Mouse (Mus musculus) heart, postnatal 36 days (tissue): ENCODE results near the gene Ajm1. TPM values are rescaled to one million over a fixed set of nuclear protein-coding genes. Genes with fewer than 3 reads are reported as not detected.

ENCODE experiments used
- DNase-seq, 2 experiments: peaks; one replicate each; pipeline ENCODE4 v3.0.0; 2021 to 2022
- intact Hi-C: fragments of 180-260 bp; cut with DNase I; formaldehyde crosslinking; loops from one replicate; pipeline ENCODE4 v1.15.1; 2025
- total RNA-seq, 2 experiments: library from RNA; stranded (reverse); gene quantifications; 2 replicates each; pipeline ENCODE4 v1.2.3; 2021

The Ajm1 gene
- under 1 TPM; 0.08 TPM for total RNA-seq

DNA sequence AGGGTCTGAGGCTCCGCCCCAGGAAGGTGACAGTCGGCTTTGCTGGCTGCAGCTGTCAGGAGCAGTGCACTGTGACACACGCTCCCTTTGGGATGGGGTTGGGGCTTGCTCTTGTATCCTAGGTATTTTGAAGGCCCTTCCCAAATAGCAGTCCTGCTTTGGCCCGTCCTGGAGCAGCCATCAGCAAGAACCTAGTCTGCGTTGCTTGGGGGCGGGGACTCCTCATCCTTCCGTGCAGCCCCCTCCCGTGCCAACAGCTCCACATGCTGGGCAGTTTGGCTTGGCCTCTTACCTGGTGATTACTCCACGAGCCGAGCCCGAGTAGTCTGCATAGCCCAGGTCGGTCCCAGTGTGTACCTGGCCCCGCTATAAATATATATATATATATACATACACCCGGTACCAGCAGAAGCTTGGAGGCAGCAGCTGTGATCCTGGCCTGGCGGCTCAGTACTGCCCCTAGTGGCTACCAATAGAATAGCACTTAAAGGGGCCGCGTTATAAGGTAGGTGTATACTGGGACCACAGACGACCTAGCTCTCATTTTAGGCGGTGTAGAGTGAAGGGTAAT is at the start of gene Ajm1:
Gene Ajm1 (minus strand): TSS at position 464 of the 571 bp plus-strand sequence.
- peak; percentile 58 to 73 for DNase-seq
- intact Hi-C loops = no loop called here

DNA sequence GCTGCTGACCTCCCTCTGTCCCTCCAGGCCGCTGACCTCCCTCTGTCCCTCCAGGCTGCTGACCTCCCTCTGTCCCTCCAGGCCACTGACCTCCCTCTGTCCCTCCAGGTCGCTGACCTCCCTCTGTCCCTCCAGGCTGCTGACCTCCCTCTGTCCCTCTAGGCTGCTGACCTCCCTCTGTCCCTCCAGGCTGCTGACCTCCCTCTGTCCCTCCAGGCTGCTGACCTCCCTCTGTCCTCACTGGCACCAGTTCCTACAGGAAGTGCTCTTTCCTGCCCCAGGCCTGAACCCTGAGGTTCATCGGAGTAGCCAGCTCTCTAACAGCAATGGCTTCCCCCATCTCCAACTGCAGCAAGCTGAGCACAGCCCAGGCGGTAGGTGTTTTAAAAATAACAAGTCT is 47.2 kb upstream of the Ajm1 start:
- no peak for DNase-seq
- intact Hi-C loops = no loop called here

DNA sequence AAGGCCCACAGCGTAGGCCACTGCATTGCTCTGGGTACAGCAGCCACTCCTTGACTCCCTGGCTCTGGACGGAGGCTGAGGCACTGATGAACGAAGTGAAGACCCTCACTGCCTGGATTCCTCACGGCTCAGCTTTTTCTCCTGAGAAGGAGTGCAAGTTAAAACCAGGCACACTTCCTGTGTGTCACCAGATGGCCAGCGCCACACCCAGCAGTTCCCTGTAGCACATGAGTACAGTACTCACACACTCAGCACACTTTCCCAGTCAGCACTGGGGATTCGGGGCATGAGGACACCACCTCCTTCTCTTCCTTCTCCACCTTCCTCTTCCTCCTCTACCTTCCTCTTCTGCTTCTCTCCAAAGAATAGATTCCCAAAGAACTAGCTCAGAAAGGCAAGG is 46.3 kb upstream of the Ajm1 start, which contains the start of gene Fcna:
Gene Fcna (minus strand): TSS at position 220 of the 400 bp plus-strand sequence.
- no peak for DNase-seq
- intact Hi-C loops = no loop called here

DNA sequence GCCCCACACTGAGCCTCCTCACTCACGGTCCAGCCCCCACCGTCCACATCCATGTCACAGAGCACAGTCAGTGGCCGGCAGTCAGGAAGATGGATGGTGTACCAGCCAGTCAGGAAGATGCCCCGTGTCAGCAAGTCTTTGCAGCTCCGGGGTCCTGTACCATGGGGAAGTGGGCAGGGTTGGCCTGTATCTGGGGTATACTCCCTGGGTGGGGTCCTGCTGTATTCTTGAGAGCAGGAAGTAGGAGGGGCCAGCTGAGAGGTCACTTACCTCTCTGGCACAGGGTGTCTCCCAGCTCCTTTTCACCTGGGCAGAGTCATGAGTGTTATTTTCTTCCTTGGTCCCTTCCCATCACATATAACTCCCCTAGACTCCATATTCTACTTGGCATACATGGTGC is 44.4 kb upstream of the Ajm1 start:
- intact Hi-C loops = no loop called here
- DNase-seq = no peak

DNA sequence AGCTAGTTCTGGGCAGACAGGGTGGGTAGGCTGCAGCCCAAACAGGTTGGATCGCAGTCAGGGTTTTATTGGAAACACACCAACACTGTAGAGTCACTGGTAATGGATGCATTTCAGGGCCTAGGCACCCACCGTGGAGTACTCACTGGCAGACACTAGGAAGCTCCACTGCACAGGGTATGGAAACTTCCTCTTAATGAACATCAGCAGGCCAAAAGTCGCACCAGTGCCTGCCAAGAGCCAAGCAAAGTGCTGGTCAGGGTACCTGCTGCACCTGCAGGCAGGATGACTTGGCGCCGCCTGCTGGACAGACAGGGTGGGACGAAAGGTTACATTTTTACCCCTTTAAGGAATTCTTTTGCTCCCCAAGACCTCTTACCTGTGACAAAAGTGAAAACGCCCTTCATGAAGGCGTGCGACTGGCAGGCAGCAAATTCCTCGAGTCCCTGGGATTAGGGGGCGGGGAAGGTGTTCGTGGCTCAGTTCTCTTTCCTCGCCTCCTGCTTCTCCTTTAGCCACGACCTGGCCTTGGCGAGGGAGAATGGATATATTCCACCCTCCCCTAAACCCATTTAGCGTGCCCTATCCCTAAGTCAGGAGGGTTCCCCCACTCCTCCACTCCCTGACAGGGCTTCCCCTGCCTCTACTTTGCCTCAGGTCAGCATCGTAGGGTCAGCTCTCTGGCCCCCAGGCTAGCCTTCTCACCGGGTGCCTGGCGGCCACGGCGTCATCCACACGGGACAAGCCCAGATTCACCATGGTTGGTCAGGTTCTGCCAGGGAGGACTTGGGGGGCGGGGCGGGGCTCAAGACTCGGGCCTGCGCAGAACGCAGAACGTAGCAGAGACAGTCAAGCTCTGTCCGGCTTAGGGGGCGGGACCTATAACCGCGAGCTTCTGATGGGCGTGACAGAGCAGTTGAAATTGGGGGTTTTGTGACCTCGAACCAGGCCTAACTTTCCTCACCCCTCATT is 40.0 kb upstream of the Ajm1 start, which contains the start of gene Tmem141:
Gene Tmem141 (minus strand): TSS at position 777 of the 972 bp plus-strand sequence.
- peak; percentile 80 to 84 for DNase-seq
- intact Hi-C loops = no loop called here

DNA sequence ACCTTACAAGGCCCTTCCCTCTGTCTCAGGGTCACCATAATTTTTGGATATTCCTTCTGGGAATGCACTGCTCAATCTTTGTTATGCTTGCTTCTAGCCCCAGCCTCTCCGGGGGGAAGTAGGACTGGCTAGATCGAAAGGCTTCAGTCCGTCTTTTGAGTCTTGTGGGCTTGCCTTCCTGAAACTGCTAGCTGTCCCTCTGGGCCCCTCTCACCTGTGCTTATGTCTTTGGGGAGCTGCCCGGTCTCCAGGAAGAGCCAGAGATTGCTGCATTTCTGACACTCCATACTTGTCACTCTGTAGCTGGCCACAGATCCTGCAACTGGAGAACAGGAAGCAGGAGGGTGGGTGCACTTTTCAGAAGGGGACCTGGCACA is 39.3 kb upstream of the Ajm1 start:
- no peak for DNase-seq
- intact Hi-C loops = no loop called here

DNA sequence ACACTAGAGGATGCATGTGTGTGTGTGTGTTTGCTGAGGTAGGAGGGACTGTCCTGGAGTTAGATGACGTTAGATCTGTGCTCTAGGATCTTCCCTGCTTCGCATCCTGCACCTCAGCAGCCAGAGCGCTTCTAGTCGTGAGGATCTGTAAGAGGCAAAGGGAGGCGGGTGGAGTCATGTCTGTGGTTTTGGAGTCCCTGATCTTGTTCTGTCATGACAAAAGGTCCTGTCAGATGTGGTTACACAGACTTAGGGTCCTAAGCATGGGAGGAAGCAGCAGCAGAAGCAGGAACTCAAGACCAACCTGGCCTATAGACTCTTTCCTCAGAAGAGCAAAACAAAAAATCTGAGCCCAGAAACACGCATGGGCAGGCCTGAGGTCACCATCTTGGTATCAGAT is 38.8 kb upstream of the Ajm1 start:
- no peak for DNase-seq
- intact Hi-C loops = no loop called here

DNA sequence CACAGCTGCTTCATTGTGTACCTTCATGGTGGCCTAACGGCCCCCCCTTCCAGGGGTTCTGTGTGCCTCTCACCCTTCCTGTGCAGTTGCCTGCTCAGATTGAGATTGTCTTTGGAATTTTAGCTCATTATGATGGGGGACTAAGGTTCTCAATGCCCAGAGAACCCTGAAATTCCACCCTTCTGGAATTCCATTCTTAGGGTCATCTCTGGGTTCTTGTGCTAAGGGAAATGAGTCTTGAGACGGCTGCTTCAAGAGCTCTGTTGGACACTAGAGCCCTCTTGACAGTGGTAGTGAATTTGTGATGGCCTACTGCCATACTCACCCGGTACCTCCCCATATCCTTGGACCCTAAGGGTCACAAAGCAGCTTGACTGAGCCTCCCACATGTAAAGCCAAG is 36.0 kb upstream of the Ajm1 start, which contains the start of gene Ccdc183:
Gene Ccdc183 (minus strand): TSS at position 101 of the 400 bp plus-strand sequence.
- DNase-seq = no peak
- intact Hi-C loops = no loop called here

DNA sequence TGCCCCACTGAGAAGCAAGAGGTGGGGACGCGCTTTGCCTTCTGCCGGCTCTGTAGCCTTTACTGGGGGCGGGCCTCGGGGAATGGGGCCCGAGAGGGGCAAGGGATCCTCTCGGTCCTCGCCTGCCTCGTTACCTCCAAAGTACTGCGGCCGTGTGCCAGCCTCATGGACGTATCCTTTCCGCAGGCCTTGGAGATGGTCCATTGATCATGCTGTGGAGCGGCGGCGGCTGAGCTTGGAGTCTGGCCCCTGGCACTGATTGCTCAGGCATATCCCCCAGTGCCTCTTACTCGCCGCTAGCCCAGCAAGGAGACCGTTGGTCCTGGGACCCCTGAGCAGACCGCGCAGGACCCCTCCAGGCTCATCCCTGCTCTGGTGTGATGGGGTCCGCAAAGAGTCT is 34.8 kb upstream of the Ajm1 start:
- no peak for DNase-seq
- intact Hi-C loops = no loop called here

DNA sequence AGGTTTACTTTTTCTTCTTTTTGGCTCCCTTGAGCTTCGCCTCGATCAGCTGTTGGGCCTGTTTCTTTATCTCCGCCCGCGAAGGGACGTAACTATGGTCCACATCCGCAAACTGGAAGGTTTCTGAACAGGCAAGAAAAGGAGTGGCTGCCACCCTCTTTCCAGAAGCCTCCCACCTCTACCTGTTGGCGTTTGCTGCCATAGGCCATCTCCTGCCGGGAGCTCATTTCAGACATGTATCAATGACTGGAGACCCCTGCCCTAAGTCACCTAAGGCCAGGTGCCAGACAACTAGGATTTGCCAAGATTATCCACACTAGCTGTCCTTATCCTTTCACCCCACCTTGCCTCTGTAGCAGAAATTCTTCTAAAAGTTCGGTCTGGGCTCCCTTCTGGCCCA is 27.1 kb upstream of the Ajm1 start:
- DNase-seq = no peak
- intact Hi-C loops = no loop called here

DNA sequence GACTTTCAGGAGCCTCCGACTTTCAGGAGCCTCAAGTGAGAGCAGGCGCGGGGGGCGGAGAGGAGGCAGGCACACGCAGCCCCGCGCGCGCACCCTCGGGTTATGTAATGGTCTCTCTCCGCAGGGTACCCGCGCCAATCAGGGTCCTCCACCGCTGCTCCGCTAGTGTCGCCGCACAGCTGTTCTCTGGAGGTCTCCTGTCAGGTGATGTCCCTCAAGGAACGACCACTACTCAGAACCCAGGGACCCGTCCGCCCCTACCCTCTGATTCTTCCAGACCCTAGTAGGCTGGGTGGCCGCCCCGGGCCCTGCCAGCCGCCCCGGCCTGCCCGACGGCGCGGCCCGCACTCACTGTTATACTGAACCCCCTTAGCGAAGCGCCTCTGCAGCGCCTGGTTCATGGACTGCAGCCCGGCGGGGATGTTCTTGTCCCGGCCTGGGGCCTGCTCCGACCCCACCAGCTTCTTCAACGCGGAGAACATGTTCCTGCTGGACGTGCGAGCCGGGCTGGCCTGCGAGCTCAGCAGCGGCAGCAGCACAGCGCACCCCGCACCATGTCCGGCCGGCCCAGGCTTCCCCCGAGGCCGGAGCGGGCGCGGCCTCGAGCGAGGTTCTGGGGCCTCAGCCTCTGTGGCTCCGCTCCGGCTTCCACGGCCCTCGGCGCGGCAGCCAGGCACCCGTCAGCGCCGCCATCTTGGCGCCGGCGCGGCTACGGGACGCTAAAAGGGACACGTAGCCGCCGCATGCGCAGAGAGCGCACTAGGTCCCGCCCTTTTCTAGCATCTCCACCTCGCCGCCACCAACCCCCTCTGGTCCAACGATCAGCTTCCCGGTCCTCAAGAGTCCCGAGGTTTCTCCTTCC is 26.4 kb upstream of the Ajm1 start, which contains the start of gene Rabl6:
Gene Rabl6 (minus strand): TSS at position 761 of the 862 bp plus-strand sequence.
- intact Hi-C loops = no loop called here
- peak; percentile 92 for DNase-seq

DNA sequence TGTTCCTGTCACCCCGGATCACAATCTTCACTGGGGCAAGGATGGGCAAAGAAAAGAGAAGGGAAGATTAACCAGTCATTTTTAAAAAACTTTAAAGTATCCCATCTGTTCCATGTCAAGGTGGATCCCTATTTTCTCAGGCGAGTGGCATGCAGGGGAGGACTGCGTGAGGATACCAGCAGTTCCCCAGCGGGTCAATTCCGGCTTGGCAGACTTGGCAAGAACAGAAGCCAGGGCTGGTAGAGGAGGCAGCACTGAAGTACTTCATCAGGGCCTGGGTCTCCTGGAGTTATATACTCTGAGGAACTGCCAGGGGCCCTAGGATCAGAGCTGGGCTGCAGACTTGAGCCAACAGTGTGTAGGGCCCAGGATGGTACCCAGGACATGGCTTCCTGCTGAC is 21.0 kb upstream of the Ajm1 start:
- no peak for DNase-seq
- intact Hi-C loops = no loop called here

DNA sequence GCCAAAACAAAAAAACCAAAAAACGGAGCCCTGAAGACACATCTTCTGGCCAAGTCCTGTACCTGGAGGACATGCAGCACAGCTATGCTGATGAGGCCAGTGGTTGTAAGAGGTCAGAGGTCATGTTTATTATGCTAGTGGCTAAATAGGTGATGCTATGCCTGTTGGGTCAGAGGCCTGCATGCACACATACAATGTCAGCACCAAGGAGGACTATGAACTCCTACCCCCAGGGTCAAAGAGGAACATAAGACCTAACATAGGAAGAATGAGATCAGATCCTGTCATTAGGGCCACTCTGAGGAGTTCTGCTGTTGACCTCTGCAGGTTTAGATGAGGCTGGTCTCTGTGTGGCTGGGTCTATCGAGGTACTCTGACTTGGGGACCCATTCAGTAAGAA is 18.5 kb upstream of the Ajm1 start:
- no peak for DNase-seq
- intact Hi-C loops = no loop called here

DNA sequence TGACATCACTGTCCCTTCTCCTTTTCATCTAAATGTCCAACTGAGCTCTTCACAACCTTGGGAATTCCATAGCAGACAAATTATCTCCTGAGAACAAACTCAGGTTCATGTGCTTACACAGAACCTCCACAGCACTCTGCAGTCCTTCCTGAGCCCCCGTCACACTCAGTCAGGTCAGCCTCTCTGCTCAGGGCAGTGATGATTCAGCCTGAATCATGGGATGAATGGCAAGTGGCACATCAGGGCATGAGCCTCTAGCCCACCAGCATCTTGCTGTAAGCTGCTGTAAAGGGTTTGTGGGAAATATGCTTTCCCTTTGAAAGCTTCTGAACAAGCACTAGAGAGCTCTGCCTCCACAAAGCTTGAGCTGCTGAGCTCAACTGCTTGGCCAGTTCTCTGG is 17.2 kb upstream of the Ajm1 start:
- no peak for DNase-seq
- intact Hi-C loops = no loop called here

DNA sequence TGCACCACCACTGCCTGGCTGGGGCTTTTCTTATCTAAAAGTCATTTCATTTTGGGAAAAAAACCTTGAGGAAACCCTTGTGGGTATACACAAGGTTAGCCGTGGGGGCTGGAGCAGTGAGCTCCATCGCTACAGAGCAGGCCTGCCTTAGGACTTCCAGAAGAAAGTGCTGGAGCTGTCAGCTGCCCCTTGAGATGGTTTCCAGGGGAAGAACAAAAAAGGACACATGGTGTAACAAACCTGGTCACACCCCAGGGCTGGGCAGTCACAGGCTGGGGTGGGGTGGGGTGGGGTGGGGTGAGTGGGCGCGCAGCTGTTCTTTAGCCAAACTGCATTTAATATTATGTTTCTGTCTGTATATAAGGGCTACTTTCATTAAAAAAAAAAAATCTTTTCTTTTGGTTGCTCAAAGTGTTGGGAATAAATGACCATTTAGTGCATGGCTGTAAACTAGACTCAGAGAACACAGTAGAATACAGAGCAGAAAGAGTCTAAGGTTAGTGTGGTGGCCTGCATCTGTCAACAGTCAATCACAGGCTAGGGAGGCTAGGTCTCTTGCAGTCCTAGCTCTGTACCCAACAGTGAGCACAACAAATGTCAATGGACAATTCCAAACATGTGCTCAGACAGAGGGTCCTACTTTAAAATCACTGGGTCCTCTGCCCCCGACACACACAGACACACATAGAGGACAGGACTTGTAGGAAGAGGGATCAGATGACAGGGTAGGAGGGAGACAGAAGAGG is 15.4 kb upstream of the Ajm1 start:
- intact Hi-C loops = no loop called here
- no peak for DNase-seq

DNA sequence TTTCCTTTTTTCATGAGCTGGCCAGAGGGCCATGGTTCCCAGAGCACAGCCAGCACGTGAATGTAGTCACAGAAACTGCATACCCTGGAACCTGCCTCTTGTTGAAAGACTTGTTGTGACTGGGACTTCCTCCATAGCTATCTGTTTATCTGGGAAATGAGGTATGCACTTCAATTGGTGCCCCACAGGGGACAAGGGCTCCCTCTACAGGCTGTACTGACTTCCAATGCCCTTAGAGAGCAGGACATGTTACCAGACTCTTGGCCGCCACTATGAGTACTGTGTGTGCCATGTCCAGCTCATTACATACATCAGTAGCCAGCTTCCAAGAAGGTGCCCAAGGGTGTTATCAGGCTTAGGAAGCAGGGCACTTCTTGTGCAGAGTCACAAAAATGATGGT is 10.3 kb upstream of the Ajm1 start:
- DNase-seq = no peak
- intact Hi-C loops = no loop called here

DNA sequence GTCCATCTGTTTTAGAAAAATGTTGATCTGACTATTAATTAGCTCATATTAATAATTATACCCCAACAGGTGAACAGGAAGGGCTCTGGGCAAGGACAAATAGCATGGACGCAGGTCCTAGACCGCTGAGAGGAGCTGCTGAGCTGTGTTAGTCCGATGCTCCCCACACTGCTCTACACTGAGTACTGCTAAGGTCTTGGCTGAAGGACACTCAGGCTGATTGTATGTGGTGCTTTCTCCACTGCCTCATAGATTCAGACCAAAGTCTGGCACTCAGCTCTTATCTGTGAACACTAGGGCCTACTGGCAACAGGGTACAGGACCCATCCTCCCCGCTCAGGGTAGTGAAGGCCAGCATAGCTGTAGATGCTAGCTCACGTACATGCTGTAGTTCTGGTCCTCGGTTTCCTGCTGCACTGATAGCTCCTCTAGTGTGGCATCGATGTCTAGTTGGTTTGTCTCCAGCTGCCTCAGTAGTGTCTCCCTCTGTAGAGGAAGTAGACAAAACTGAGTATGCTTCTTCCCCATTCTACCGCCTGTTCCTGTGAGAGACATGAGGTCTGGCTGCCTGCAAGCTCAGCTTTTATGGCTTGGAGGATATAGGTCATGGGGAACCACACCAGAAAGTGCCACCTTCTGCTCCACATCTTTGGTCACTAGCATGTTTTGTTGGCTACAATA is 6.8 kb upstream of the Ajm1 start:
- intact Hi-C loops = no loop called here
- no peak for DNase-seq

DNA sequence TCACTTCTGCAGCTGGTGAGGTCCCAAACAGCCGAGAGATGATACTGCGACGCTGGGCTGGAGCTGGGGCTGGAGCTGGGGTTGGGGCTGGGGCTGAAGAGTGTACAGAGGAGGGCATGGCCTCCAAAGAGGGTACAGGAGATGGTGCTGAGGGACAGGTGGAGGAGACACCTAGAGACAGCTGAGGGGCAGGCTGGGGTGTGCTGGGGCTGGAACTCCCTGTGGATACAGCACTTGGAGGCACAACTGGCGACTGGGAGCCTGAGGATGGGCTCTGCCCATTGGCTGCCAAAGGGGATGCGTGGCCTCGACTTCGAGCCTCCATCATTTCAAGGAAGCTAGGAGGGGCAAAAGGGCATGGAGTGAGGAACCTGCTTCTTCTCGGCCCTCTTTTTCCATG is 5.7 kb upstream of the Ajm1 start:
- intact Hi-C loops = no loop called here
- no peak for DNase-seq

DNA sequence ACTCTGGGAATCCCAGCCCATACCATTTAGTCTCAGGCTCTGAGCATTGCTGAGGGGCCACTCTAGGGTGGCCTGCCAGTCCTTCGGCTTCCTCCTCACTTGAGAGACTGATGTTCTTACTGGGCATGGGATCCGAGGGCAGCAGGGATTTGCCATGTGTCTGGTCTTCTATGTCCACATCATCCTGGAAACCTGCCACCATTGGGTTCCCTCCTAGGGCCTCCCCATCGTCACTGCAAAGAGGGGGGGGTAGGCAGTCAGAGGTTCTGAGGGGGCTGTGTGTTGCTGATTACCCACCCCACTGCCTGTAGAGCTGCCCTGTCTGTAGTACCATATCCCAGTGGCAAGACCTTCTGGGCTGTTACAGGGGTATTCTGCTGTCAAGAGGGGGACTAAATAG is 4.0 kb upstream of the Ajm1 start:
- DNase-seq = no peak
- intact Hi-C loops = no loop called here

DNA sequence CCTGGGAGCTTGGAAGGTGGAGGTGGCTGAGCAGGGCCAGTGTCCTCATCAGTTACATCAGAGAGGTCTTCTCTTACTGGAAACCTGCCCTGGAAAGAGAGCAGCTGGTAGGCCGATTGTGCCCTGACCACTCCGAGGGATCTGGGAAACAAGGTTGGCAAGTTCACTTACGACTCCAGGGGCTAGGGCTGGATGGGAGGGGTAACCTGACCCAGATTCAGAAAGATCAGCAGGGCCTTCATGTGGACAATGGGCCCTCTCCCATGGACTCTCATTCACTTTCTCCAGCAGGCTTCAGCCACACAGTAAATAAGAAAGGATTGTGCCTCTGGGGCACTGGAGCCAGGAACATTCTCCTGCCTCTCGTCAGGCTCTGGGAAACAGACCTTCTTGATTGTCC is 3.3 kb upstream of the Ajm1 start:
- intact Hi-C loops = no loop called here
- no peak for DNase-seq
